Mouse (Mus musculus): ENCODE results near the gene Arhgdig. TPM values are rescaled to one million over a fixed set of nuclear protein-coding genes. Genes with fewer than 3 reads are reported as not detected.
A peak's percentile ranks its signal among the peaks of the same experiment; 100 is the strongest.

The Arhgdig gene
- polyA plus RNA-seq, 1 experiment from 2014 or later = 15.9 TPM

- DNase-seq (no peak), ATAC-seq (ENCODE audit: insufficient read depth) (no peak)
- no peaks in the 10 kb centered on the region for H3K9me3 ChIP-seq (ENCODE audit: low read depth, low read length)
- no peak overlapping the region for H3K27ac ChIP-seq (ENCODE audit: low read depth)
- peaks cover 49% of the 10 kb centered on the region for H3K27me3 ChIP-seq (ENCODE audit: insufficient read depth, low read length)
- TF ChIP-seq CTCF (IDR thresholded peaks at IDR 0.05; ENCODE audit: low read depth) = no peak
- H3K36me3 ChIP-seq (ENCODE audit: insufficient read depth) = no peaks in the 10 kb centered on the region
- H3K4me2 ChIP-seq = no peak overlapping the region
- no peaks in the 10 kb centered on the region; the same call in 1 of the 2 replicates for H3K4me1 ChIP-seq (ENCODE audit: insufficient read depth)
- no peak overlapping the region for H3K9ac ChIP-seq
- 29% methylated on average over 11 of the region's 11 CpGs for WGBS
- no peak overlapping the region for H3K4me3 ChIP-seq (ENCODE audit: low read depth, low read length)
Observed at GRCm38 (mm10) chr17:26204766-26205165, 2.8 kb downstream of the Arhgdig start.

GRCm38 (mm10) chr17:26203321-26203811 is 4.2 kb downstream of the Arhgdig start:
- H3K27ac ChIP-seq (ENCODE audit: low read depth) = no peak overlapping the region
- ATAC-seq (ENCODE audit: insufficient read depth) = peak; percentile 12; the same call in 1 of the 2 replicates
- H3K27me3 ChIP-seq (ENCODE audit: insufficient read depth, low read length) = peaks cover 52% of the 10 kb centered on the region
- H3K9ac ChIP-seq = peak overlapping the region; percentile 28; the same call in 1 of the 2 replicates
- under 1% methylated on average over 30 of the region's 30 CpGs for WGBS
- no peaks in the 10 kb centered on the region for H3K9me3 ChIP-seq (ENCODE audit: low read depth, low read length)
- no peak for TF ChIP-seq CTCF (IDR thresholded peaks at IDR 0.05; ENCODE audit: low read depth)
- H3K4me2 ChIP-seq = peak overlapping the region; percentile 89
- peak; percentile 35 for DNase-seq
- H3K4me3 ChIP-seq (ENCODE audit: low read depth, low read length) = peak overlapping the region; percentile 46
- no peaks in the 10 kb centered on the region; the same call in 1 of the 2 replicates for H3K4me1 ChIP-seq (ENCODE audit: insufficient read depth)
- no peaks in the 10 kb centered on the region; the same call in 1 of the 2 replicates for H3K36me3 ChIP-seq (ENCODE audit: insufficient read depth)

GRCm38 (mm10) chr17:26202737-26203136 is 4.8 kb downstream of the Arhgdig start, which contains the start of gene Rgs11:
Gene Rgs11, plus strand, starts transcription at chr17:26202951.
- peak within 1 kb of the TSS; percentile 46 for H3K4me3 ChIP-seq (ENCODE audit: low read depth, low read length)
- ATAC-seq (ENCODE audit: insufficient read depth) (no peak), DNase-seq (no peak)
- H3K9me3 ChIP-seq (ENCODE audit: low read depth, low read length) = no peaks in the 10 kb centered on the region
- peaks cover 52% of the 10 kb centered on the region for H3K27me3 ChIP-seq (ENCODE audit: insufficient read depth, low read length)
- H3K4me1 ChIP-seq (ENCODE audit: insufficient read depth) = no peaks in the 10 kb centered on the region; the same call in 1 of the 2 replicates
- peak within 1 kb of the TSS; percentile 96 for H3K4me2 ChIP-seq
- no peak for TF ChIP-seq CTCF (IDR thresholded peaks at IDR 0.05; ENCODE audit: low read depth)
- peaks cover 6% of the 10 kb centered on the region for H3K36me3 ChIP-seq (ENCODE audit: insufficient read depth)
- H3K27ac ChIP-seq (ENCODE audit: low read depth) = no peak within 1 kb of the TSS
- H3K9ac ChIP-seq = peak within 1 kb of the TSS; percentile 28; the same call in 1 of the 2 replicates
- 2% methylated on average over 21 of the region's 22 CpGs for WGBS

GRCm38 (mm10) chr17:26201998-26202397 is 5.6 kb downstream of the Arhgdig start:
- Histone ChIP-seq H3K9me3 (ENCODE audit: low read depth, low read length) (no peaks in the 10 kb centered on the region), H3K27me3 (ENCODE audit: insufficient read depth, low read length) (peaks cover 52% of the 10 kb centered on the region), H3K27ac (ENCODE audit: low read depth) (no peak overlapping the region), H3K4me2 (peak overlapping the region; percentile 96; the same call in 1 of the 2 replicates), H3K36me3 (ENCODE audit: insufficient read depth) (peaks cover 13% of the 10 kb centered on the region), H3K4me1 (ENCODE audit: insufficient read depth) (no peaks in the 10 kb centered on the region; the same call in 1 of the 2 replicates), H3K4me3 (ENCODE audit: low read depth, low read length) (no peak overlapping the region), H3K9ac (no peak overlapping the region)
- no peak for TF ChIP-seq CTCF (IDR thresholded peaks at IDR 0.05; ENCODE audit: low read depth)
- DNase-seq (no peak), ATAC-seq (ENCODE audit: insufficient read depth) (no peak)

- peaks cover 23% of the 10 kb centered on the region for H3K36me3 ChIP-seq (ENCODE audit: insufficient read depth)
- WGBS = under 1% methylated on average over 61 of the region's 92 CpGs
- H3K9me3 ChIP-seq (ENCODE audit: low read depth, low read length) = no peaks in the 10 kb centered on the region
- H3K4me1 ChIP-seq (ENCODE audit: insufficient read depth) = no peaks in the 10 kb centered on the region; the same call in 1 of the 2 replicates
- H3K4me3 ChIP-seq (ENCODE audit: low read depth, low read length) = peak overlapping the region; percentile 52
- TF ChIP-seq CTCF (IDR thresholded peaks at IDR 0.05; ENCODE audit: low read depth) = no peak
- ATAC-seq (ENCODE audit: insufficient read depth) (peak; percentile 53; the same call in 1 of the 2 replicates), DNase-seq (peak; percentile 60)
- no peak overlapping the region for H3K27ac ChIP-seq (ENCODE audit: low read depth)
- H3K27me3 ChIP-seq (ENCODE audit: insufficient read depth, low read length) = peaks cover 52% of the 10 kb centered on the region
- H3K4me2 ChIP-seq = peak overlapping the region; percentile 96
- peak overlapping the region; percentile 60 for H3K9ac ChIP-seq
Observed at GRCm38 (mm10) chr17:26200831-26201705, 6.5 kb downstream of the Arhgdig start.

- no peak within 1 kb of the TSS for H3K4me3 ChIP-seq (ENCODE audit: low read depth, low read length)
- H3K27ac ChIP-seq (ENCODE audit: low read depth) = no peak within 1 kb of the TSS
- WGBS = 69% methylated on average over 4 of the region's 4 CpGs
- H3K9ac ChIP-seq = no peak within 1 kb of the TSS
- no peaks in the 10 kb centered on the region; the same call in 1 of the 2 replicates for H3K4me1 ChIP-seq (ENCODE audit: insufficient read depth)
- peaks cover 42% of the 10 kb centered on the region for H3K27me3 ChIP-seq (ENCODE audit: insufficient read depth, low read length)
- H3K9me3 ChIP-seq (ENCODE audit: low read depth, low read length) = no peaks in the 10 kb centered on the region
- no peak within 1 kb of the TSS for H3K4me2 ChIP-seq
- no peak for TF ChIP-seq CTCF (IDR thresholded peaks at IDR 0.05; ENCODE audit: low read depth)
- ATAC-seq (ENCODE audit: insufficient read depth) = no peak
- no peak for DNase-seq
- peaks cover 42% of the 10 kb centered on the region for H3K36me3 ChIP-seq (ENCODE audit: insufficient read depth)
Observed at GRCm38 (mm10) chr17:26198892-26199291, 8.7 kb downstream of the Arhgdig start, which contains the start of gene Pdia2. Gene Pdia2, minus strand, starts transcription at chr17:26199087.
